Mouse (Mus musculus) liver, adult 2 months (tissue): ENCODE measurements around the gene Icmt. TPM values are rescaled to one million over a fixed set of nuclear protein-coding genes. Genes with fewer than 3 reads are reported as not detected.
A peak's percentile ranks its signal among the peaks of the same experiment; 100 is the strongest.

ENCODE experiments used
- DNase-seq: peaks from one replicate; pipeline ENCODE4 v3.0.0-alpha.2; 2011; ENCODE audit warnings: low read depth, low spot score; ENCODE audit errors: extremely low read depth
- H3K27ac ChIP-seq: fragments of 200-500 bp; replicated peaks from 2 replicates; pipeline ENCODE4 v1.5.1; 2012; ENCODE audit warnings: low read depth, mild to moderate bottlenecking, control low read depth, inconsistent platforms, low read length; ENCODE audit not compliant: insufficient read depth
- H3K27me3 ChIP-seq: fragments of 200-500 bp; 2 replicates; pipeline ENCODE4 v1.6.1; 2012; ENCODE audit warnings: mild to moderate bottlenecking, moderate library complexity, low read length, inconsistent platforms; ENCODE audit not compliant: control insufficient read depth, insufficient read depth
- H3K36me3 ChIP-seq: fragments of 200-500 bp; 2 replicates; pipeline ENCODE4 v1.6.1; 2012; ENCODE audit warnings: low read length, inconsistent platforms; ENCODE audit not compliant: control insufficient read depth, insufficient read depth
- H3K4me1 ChIP-seq: fragments of 200-500 bp; 2 replicates; pipeline ENCODE4 v1.6.1; 2011; ENCODE audit warnings: low read length; ENCODE audit not compliant: control insufficient read depth, insufficient read depth
- H3K4me3 ChIP-seq: fragments of 200-500 bp; 2 replicates; pipeline ENCODE4 v1.5.1; 2011; ENCODE audit warnings: low read depth, mild to moderate bottlenecking, control low read depth, low read length, moderate library complexity; ENCODE audit not compliant: insufficient read depth
- H3K79me2 ChIP-seq: fragments of 200-500 bp; 2 replicates; pipeline ENCODE4 v1.6.1; 2012; ENCODE audit warnings: inconsistent platforms, mild to moderate bottlenecking, low read length, moderate library complexity; ENCODE audit not compliant: control insufficient read depth, insufficient read depth
- H3K9ac ChIP-seq: fragments of 200-500 bp; 2 replicates; pipeline ENCODE4 v1.6.1; 2012; ENCODE audit warnings: low read depth, mild to moderate bottlenecking, control low read depth, inconsistent platforms, low read length
- CTCF ChIP-seq: fragments of 200-500 bp; IDR thresholded peaks from 2 replicates; pipeline ENCODE4 v1.5.1; 2011; ENCODE audit warnings: low read depth, low read length, control low read depth
- POLR2A ChIP-seq: fragments of 200-500 bp; IDR thresholded peaks from 2 replicates; pipeline ENCODE4 v1.6.1; 2011; ENCODE audit warnings: low read length, control low read depth; ENCODE audit not compliant: insufficient read depth; ENCODE audit errors: extremely low read depth
- WGBS: fragments of 180-500 bp; shearing (Covaris S2); methylation state at CpG from one replicate; pipeline ENCODE4 v1.1.7; 2018; 5-methylcytosine and 5-hydroxymethylcytosine counted together
- polyA plus RNA-seq: library from polyadenylated mRNA; depleted of rRNA; stranded (reverse); fragments of >200 nt; gene quantifications from 2 replicates; pipeline ENCODE4 v1.2.3, GENCODE M21; 2012; rRNA removed
- total RNA-seq: library from RNA; depleted of rRNA; stranded (reverse); fragments of >200 nt; gene quantifications from 2 replicates; pipeline ENCODE4 v1.2.3, GENCODE M21; 2014; rRNA removed

Icmt gene
- total RNA-seq (13.2 and 14.9 TPM in 2 replicates), polyA plus RNA-seq (16.5 and 17.6 TPM in 2 replicates)

- TF ChIP-seq POLR2A (peak; percentile 61), CTCF (0 out of 2 replicates have a peak, but pooled peaks have one; percentile 6)
- H3K4me1 ChIP-seq, result peaks cover 8% of the 10 kb centered on the region
- H3K36me3 ChIP-seq, result peaks cover 6% of the 10 kb centered on the region; the same call in 1 of the 2 replicates
- under 1% methylated on average over 117 of the region's 119 CpGs for WGBS
- DNase-seq, result peak; percentile 84
- peak within 1 kb of the TSS; percentile 85 for H3K4me3 ChIP-seq
- H3K9ac ChIP-seq, result peak within 1 kb of the TSS; percentile 95
- H3K27me3 ChIP-seq, result no peaks in the 10 kb centered on the region
- peaks cover 8% of the 10 kb centered on the region for H3K79me2 ChIP-seq
- H3K27ac ChIP-seq, result peak within 1 kb of the TSS; percentile 62
Observed at GRCm38 (mm10) chr4:152296874-152297861, at the start of gene Icmt. Icmt (plus strand) TSS chr4:152297227.

GRCm38 (mm10) chr4:152250615-152251014 is 46.4 kb upstream of the Icmt start:
- no peak for DNase-seq
- Histone ChIP-seq H3K27ac (no peak overlapping the region), H3K9ac (no peak overlapping the region), H3K27me3 (no peaks in the 10 kb centered on the region), H3K4me3 (no peak overlapping the region), H3K4me1 (no peaks in the 10 kb centered on the region), H3K36me3 (no peaks in the 10 kb centered on the region), H3K79me2 (no peaks in the 10 kb centered on the region)
- WGBS, result 91% methylated on average over 6 of the region's 6 CpGs
- TF ChIP-seq CTCF (no peak), POLR2A (no peak)

GRCm38 (mm10) chr4:152253183-152253759 is 43.8 kb upstream of the Icmt start:
- TF ChIP-seq CTCF (no peak), POLR2A (no peak)
- H3K4me1 ChIP-seq, result no peaks in the 10 kb centered on the region
- no peaks in the 10 kb centered on the region for H3K27me3 ChIP-seq
- H3K9ac ChIP-seq, result no peak overlapping the region
- H3K27ac ChIP-seq, result no peak overlapping the region
- no peaks in the 10 kb centered on the region for H3K36me3 ChIP-seq
- H3K79me2 ChIP-seq, result no peaks in the 10 kb centered on the region
- WGBS, result 79% methylated on average over 9 of the region's 9 CpGs
- H3K4me3 ChIP-seq, result no peak overlapping the region
- no peak for DNase-seq

GRCm38 (mm10) chr4:152257070-152257469 is 40.0 kb upstream of the Icmt start:
- Histone ChIP-seq H3K4me3 (no peak overlapping the region), H3K27me3 (no peaks in the 10 kb centered on the region), H3K79me2 (no peaks in the 10 kb centered on the region), H3K36me3 (no peaks in the 10 kb centered on the region), H3K4me1 (no peaks in the 10 kb centered on the region), H3K9ac (no peak overlapping the region), H3K27ac (no peak overlapping the region)
- DNase-seq, result no peak
- TF ChIP-seq CTCF (no peak), POLR2A (no peak)
- WGBS, result 60% methylated on average over 6 of the region's 6 CpGs

- 92% methylated on average over 8 of the region's 8 CpGs for WGBS
- Histone ChIP-seq H3K4me3 (no peak overlapping the region), H3K9ac (no peak overlapping the region), H3K27me3 (no peaks in the 10 kb centered on the region), H3K27ac (no peak overlapping the region), H3K79me2 (no peaks in the 10 kb centered on the region), H3K36me3 (no peaks in the 10 kb centered on the region), H3K4me1 (peaks cover 7% of the 10 kb centered on the region)
- no peak for TF ChIP-seq POLR2A
- TF ChIP-seq CTCF, result no peak
- DNase-seq, result no peak
Observed at GRCm38 (mm10) chr4:152260451-152260850, 36.6 kb upstream of the Icmt start.

- peaks cover 7% of the 10 kb centered on the region for H3K4me1 ChIP-seq
- no peak overlapping the region for H3K4me3 ChIP-seq
- DNase-seq, result no peak
- H3K9ac ChIP-seq, result no peak overlapping the region
- TF ChIP-seq POLR2A (no peak), CTCF (no peak)
- no peaks in the 10 kb centered on the region for H3K36me3 ChIP-seq
- WGBS, result 78% methylated on average over 9 of the region's 9 CpGs
- no peak overlapping the region for H3K27ac ChIP-seq
- no peaks in the 10 kb centered on the region for H3K79me2 ChIP-seq
- H3K27me3 ChIP-seq, result no peaks in the 10 kb centered on the region
Observed at GRCm38 (mm10) chr4:152262187-152262586, 34.8 kb upstream of the Icmt start.
